Mouse (Mus musculus) stomach, postnatal 0 days (tissue): ENCODE results near the gene Snai1. TPM values are rescaled to one million over a fixed set of nuclear protein-coding genes. Genes with fewer than 3 reads are reported as not detected.
A peak's percentile ranks its signal among the peaks of the same experiment; 100 is the strongest.

Experiments used
- ATAC-seq: fragments of 200-750 bp; cut with Nextera tagmentation; 2 replicates; pipeline ENCODE4 v1.8.0; 2017; ENCODE audit not compliant: low FRiP score, low TSS enrichment
- DNase-seq: peaks from one replicate; pipeline ENCODE4 v3.0.0-alpha.2; 2016; ENCODE audit warnings: low spot score
- H3K27ac ChIP-seq: fragments of 300-500 bp; sonication (generic); replicated peaks from 2 replicates; pipeline ENCODE4 v1.5.1; 2014; ENCODE audit warnings: mild to moderate bottlenecking, control low read depth
- H3K27me3 ChIP-seq: fragments of 300-500 bp; sonication (generic); 2 replicates; pipeline ENCODE4 v1.6.1; 2014; ENCODE audit warnings: low read length; ENCODE audit not compliant: control insufficient read depth, insufficient read depth
- H3K36me3 ChIP-seq: fragments of 300-500 bp; sonication (generic); 2 replicates; pipeline ENCODE4 v1.6.1; 2014; ENCODE audit warnings: low read length, mixed read lengths; ENCODE audit not compliant: control insufficient read depth, insufficient read depth
- H3K4me1 ChIP-seq: fragments of 300-500 bp; sonication (generic); replicated peaks from 2 replicates; pipeline ENCODE4 v1.6.1; 2014; ENCODE audit warnings: antibody characterized with exemption; ENCODE audit not compliant: control insufficient read depth, insufficient read depth
- H3K4me2 ChIP-seq: fragments of 300-500 bp; sonication (generic); replicated peaks from 2 replicates; pipeline ENCODE4 v1.6.1; 2014; ENCODE audit warnings: low read depth, mild to moderate bottlenecking, control low read depth, moderate library complexity
- H3K4me3 ChIP-seq: fragments of 300-500 bp; sonication (generic); 2 replicates; pipeline ENCODE4 v1.5.1; 2014; ENCODE audit warnings: low read depth, low read length, control low read depth
- H3K9ac ChIP-seq: fragments of 300-500 bp; sonication (generic); 2 replicates; pipeline ENCODE4 v1.6.1; 2014; ENCODE audit warnings: mild to moderate bottlenecking, low read length, control low read depth, mixed read lengths
- H3K9me3 ChIP-seq: fragments of 300-500 bp; sonication (generic); 2 replicates; pipeline ENCODE4 v1.6.1; 2016; ENCODE audit warnings: low read length; ENCODE audit not compliant: control insufficient read depth
- CTCF ChIP-seq: IDR thresholded peaks from 2 replicates; pipeline ENCODE4 v1.5.1; 2016; ENCODE audit warnings: antibody characterized with exemption, low read depth, mild to moderate bottlenecking, moderate library complexity
- EP300 ChIP-seq: optimal IDR thresholded peaks from 2 replicates; pipeline ENCODE3; 2016; ENCODE audit warnings: antibody characterized with exemption
- WGBS: fragments of 180-500 bp; shearing (Covaris S2); extraction: QIAGEN DNeasy Blood & Tissue Kit; methylation state at CpG from one replicate; pipeline ENCODE4 v1.1.7; 2014; 5-methylcytosine and 5-hydroxymethylcytosine counted together
- polyA plus RNA-seq: library from polyadenylated mRNA; unstranded; fragments of >200 nt; fragmentation: Nextera tagmentation; extraction: Ambion mirVana; gene quantifications from 2 replicates; pipeline ENCODE4 v1.2.1, GENCODE M21; 2015

Snai1 gene
- polyA plus RNA-seq, 1 experiment from 2014 or later = 8.3 TPM

DNA sequence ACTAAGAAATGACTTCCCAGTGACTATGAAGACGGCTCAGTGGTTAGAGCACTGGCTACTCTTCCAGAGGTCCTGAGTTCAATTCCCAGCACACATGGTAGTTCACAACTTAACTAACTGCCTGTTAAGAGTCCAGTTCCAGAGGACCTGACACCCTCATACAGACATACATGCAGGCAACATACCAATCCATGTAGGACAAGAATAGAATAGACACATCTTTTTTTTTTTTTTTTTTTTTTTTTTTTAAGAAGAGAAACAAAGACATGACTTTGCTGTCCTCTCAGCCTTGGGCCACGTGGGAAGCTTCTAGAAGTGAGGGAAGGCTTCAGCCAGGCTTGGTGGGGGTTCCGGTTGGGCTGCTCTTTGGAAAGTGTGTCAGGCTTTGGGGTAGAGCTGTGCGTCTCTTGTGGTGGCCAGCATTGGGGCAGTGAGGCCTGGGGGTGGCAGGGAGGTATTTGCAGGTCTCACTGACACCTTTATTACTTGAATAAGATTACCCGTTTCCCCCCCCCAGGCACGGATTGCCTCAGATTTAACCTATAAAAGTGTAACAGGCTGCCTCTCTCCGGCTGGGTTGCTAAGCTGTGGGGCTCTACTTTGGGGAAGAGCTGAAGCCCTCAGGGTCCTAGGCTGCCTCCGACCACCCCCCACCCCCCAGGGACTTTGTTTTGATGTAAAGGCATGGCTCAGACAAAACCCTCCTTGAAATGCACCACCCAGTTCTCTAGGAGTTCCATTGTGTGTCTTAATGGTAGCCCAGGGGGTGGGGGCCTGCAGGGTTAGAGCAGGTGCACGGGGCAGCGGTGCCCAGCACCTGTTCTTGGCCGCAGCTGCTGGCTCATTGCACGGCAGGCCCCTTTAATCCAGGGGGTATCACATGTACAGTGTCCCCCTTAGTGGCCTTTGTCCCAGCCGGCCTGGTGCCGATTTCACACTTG lies 1.8 kb downstream of the Snai1 start:
- 41% methylated on average over 14 of the region's 14 CpGs for WGBS
- peak overlapping the region; percentile 73 for H3K4me2 ChIP-seq
- peaks cover 5% of the 10 kb centered on the region for H3K4me1 ChIP-seq
- peak overlapping the region; percentile 47 for H3K9ac ChIP-seq
- DNase-seq = no peak
- TF ChIP-seq CTCF (no peak), EP300 (no peak)
- no peaks in the 10 kb centered on the region for H3K36me3 ChIP-seq
- peak overlapping the region; percentile 51 for H3K4me3 ChIP-seq
- 0 out of 2 replicates have a peak overlapping the region, but pooled peaks have one; percentile 30 for H3K27ac ChIP-seq
- ATAC-seq = no peak
- H3K9me3 ChIP-seq = no peaks in the 10 kb centered on the region
- no peaks in the 10 kb centered on the region for H3K27me3 ChIP-seq

DNA sequence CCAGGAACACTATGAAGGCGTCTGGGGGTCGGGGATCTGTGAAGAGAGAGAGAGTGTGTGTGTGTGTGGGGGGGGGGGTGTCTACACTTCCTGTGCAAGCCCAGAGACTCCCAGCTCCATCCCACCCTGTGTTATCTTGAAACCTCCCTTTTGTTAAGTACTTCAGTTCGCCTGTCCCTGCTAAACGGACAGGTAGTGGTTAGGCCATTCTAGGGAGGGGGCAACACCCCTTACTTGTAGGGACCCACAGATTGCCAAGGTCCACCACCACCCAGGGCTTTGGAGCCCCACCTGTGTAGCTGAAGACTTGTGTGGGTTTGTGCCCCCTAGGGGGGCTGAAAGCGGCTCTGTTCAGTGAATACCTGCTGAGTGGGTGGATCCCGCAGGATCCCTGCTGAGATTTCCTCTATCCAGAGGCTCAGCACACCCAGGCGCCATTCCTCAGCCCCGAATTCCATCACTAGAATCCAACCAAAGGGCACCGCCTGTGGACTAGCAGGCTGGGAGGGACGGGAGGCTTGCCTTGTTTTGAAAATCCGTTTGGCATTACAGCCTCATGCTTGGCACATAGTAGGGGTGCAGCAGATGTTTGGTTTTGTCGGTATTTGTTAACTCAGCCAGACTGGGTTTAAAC lies 2.6 kb downstream of the Snai1 start:
- ATAC-seq (no peak), DNase-seq (no peak)
- Histone ChIP-seq H3K4me2 (peak overlapping the region; percentile 73), H3K27ac (peak overlapping the region; percentile 58), H3K4me1 (peaks cover 5% of the 10 kb centered on the region), H3K36me3 (no peaks in the 10 kb centered on the region), H3K9ac (peak overlapping the region; percentile 27), H3K4me3 (peak overlapping the region; percentile 51), H3K27me3 (no peaks in the 10 kb centered on the region), H3K9me3 (no peaks in the 10 kb centered on the region)
- TF ChIP-seq CTCF (no peak), EP300 (no peak)
- WGBS = 48% methylated on average over 12 of the region's 12 CpGs

DNA sequence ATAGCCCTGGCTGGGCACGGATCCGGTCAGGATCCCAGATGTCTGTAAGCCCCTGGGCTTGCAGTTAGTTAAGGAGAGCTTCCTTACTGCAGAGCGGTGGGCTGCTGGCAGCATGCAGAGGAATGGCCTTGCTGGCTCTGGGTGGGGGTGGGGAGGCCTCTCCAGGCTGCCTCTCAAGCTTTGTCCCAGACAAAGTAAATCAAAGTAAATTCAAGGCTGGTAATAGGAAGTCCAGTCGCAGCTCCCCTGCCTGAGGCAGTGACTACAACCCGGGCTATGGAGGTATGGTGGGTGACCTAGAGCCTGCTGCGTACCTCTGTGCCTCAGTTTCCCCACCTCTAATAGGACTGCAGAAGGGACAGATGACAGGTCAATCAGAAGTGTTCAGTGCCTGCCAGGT lies 3.3 kb downstream of the Snai1 start:
- Histone ChIP-seq H3K9me3 (no peaks in the 10 kb centered on the region), H3K27ac (no peak overlapping the region), H3K4me1 (peaks cover 5% of the 10 kb centered on the region), H3K4me3 (peak overlapping the region; percentile 51), H3K27me3 (no peaks in the 10 kb centered on the region), H3K4me2 (peak overlapping the region; percentile 73), H3K36me3 (no peaks in the 10 kb centered on the region), H3K9ac (peak overlapping the region; percentile 9; the same call in 1 of the 2 replicates)
- TF ChIP-seq CTCF (no peak), EP300 (no peak)
- 33% methylated on average over 6 of the region's 6 CpGs for WGBS
- no peak for DNase-seq
- ATAC-seq = no peak

DNA sequence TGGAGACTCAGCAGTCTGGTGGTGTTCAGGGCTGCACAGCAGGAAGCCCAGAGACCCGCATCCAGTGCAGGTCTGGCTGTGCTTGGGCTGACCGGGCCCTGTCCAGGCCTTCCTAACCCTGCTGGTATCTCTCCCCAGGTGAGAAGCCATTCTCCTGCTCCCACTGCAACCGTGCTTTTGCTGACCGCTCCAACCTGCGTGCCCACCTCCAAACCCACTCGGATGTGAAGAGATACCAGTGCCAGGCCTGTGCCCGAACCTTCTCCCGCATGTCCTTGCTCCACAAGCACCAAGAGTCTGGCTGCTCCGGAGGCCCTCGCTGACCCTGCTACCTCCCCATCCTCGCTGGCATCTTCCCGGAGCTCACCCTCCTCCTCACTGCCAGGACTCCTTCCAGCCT lies 3.8 kb downstream of the Snai1 start:
- Histone ChIP-seq H3K9me3 (no peaks in the 10 kb centered on the region), H3K4me1 (peaks cover 5% of the 10 kb centered on the region), H3K27me3 (no peaks in the 10 kb centered on the region), H3K36me3 (no peaks in the 10 kb centered on the region), H3K4me3 (no peak overlapping the region), H3K4me2 (peak overlapping the region; percentile 73), H3K9ac (no peak overlapping the region), H3K27ac (no peak overlapping the region)
- ATAC-seq (no peak), DNase-seq (no peak)
- 86% methylated on average over 12 of the region's 12 CpGs for WGBS
- TF ChIP-seq EP300 (no peak), CTCF (no peak)

DNA sequence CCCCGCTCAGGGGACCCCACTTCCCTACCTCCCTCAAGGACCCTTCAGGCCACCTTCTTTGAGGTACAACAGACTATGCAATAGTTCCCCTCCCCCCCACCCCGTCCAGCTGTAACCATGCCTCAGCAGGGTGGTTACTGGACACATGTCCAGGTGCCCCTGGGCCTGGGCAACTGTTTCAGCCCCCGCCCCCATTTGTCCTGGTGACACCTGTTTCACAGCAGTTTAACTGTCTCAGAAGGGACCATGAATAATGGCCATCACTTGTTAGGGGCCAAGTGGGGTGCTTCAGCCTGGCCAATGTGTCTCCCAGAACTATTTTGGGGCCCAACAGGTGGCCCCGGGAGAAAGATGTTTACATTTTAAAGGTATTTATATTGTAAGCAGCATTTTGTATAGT lies 4.4 kb downstream of the Snai1 start:
- Histone ChIP-seq H3K4me2 (no peak overlapping the region), H3K4me1 (peaks cover 5% of the 10 kb centered on the region), H3K36me3 (no peaks in the 10 kb centered on the region), H3K27me3 (no peaks in the 10 kb centered on the region), H3K9me3 (no peaks in the 10 kb centered on the region), H3K9ac (no peak overlapping the region), H3K27ac (no peak overlapping the region; the same call in 1 of the 2 replicates), H3K4me3 (no peak overlapping the region)
- DNase-seq (no peak), ATAC-seq (no peak)
- 67% methylated on average over 4 of the region's 4 CpGs for WGBS
- TF ChIP-seq EP300 = no peak
